Mouse (Mus musculus) testis, adult 2 months (tissue): ENCODE measurements around the gene Tango2.

Experiments used
- CTCF ChIP-seq: fragments of 200-500 bp; IDR thresholded peaks from 2 replicates; pipeline ENCODE4 v1.5.1; 2012; ENCODE audit warnings: low read depth, mild to moderate bottlenecking, inconsistent platforms, low read length, moderate library complexity; ENCODE audit not compliant: control insufficient read depth, insufficient read depth, insufficient replicate concordance
- POLR2A ChIP-seq: fragments of 200-500 bp; IDR thresholded peaks from 2 replicates; pipeline ENCODE4 v1.6.1; 2012; ENCODE audit warnings: low read depth, mild to moderate bottlenecking, inconsistent platforms, low read length, moderate library complexity; ENCODE audit not compliant: control insufficient read depth

DNA sequence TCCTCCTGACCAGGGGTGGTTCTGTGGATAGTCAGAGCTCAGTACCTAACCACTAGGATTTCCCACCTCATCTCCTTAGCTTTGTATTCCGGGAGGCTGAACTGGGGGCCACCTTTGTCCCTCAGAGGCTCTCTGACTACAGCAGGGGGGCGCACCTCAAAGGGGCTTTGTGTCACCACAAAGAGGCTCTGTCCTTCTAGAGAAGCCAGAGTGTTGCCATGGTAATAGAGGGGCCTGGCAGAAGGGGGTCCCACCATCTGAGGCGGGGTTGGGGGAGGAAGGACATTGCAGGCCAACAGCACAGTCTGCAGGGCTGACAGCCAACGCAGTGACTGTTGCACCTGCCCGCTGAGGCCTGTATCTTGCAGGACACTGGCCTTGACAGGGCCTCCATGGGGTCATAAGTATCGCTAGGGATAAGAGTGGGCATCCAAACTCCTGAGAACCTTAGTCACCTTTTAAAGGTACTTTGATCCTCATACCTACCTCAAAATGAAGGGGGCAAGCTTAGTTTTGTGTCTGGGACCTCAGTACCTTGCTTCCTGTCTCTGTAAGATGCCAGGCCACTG, 32.7 kb upstream of the Tango2 start:
- TF ChIP-seq POLR2A (no peak), CTCF (no peak)
